Mouse (Mus musculus): Measurements from ENCODE around the gene Qtrt2.

- TF ChIP-seq E2F4 (IDR thresholded peaks at IDR 0.05; ENCODE audit: insufficient read depth) (no peak), POLR2AphosphoS2 (IDR thresholded peaks at IDR 0.05; ENCODE audit: insufficient read length, low read depth) (no peak), MAX (IDR thresholded peaks at IDR 0.05; ENCODE audit: low read depth) (no peak), TCF12 (IDR thresholded peaks at IDR 0.05; ENCODE audit: insufficient read depth, poor library complexity, severe bottlenecking) (no peak), CEBPB (IDR thresholded peaks at IDR 0.05; ENCODE audit: insufficient read depth, poor library complexity, severe bottlenecking) (no peak), POLR2A (IDR thresholded peaks at IDR 0.05; ENCODE audit: insufficient read length, low read depth) (no peak)
Observed at GRCm38 (mm10) chr16:43935892-43936291, 9.3 kb upstream of the Qtrt2 start.

Data from myocyte (in vitro differentiated cells).